Mouse (Mus musculus): ENCODE results near the gene Nfatc2.

DNA sequence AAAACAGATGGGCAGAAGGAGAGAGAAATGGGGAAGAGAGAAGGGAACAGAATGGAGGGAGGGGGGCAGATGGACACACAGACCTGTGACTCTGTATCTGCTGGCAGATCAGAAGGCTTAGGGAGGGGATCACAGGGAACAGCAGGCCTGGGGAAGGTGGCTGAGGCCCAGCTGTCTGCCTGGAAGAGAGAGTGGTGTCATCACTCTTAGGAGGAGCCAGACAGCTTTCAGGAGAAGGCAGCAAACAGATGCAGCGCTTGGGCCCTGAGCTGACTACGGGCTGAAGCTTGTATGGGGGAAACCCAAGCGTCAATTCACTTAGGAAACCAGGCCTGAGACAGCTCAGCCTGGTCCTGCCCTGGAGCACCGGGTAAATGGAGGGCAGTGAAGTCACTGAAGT lies 86.0 kb downstream of the Nfatc2 start:
- no peak for TF ChIP-seq POLR2A (IDR thresholded peaks at IDR 0.05; ENCODE audit: insufficient read depth, low read length)
- TF ChIP-seq CTCF (IDR thresholded peaks at IDR 0.05; ENCODE audit: low read depth, low read length) = no peak
- no peak for TF ChIP-seq EP300 (IDR thresholded peaks at IDR 0.05; ENCODE audit: insufficient read depth, low read depth, low read length)

All from ES-Bruce4 (cell line).